Mouse (Mus musculus) lung, postnatal 14 days (tissue): ENCODE data around the gene Gucy2e.

ENCODE experiments used
- DNase-seq: peaks from one replicate; pipeline ENCODE4 v3.0.0; 2021

Gucy2e gene

DNA sequence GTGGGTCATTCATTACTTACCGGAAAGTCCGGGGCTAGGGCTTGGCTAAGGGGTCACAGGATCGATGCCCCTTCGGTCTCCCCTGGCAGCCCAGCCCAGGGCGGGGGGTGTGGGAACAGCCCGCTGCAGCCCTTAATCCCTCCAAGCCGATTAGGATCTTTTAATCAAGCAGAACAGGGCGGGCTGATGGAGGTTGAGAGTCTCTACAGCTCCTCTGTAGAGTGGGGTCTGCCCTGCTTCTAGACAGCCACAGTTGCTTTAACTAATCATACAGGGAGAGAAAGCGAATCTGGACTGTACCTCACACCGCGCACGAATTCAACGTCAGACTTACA lies at the start of gene Gucy2e:
TSS of gene Gucy2e (minus strand) at position 111 of the 335 bp plus-strand sequence.
- DNase-seq, result no peak

DNA sequence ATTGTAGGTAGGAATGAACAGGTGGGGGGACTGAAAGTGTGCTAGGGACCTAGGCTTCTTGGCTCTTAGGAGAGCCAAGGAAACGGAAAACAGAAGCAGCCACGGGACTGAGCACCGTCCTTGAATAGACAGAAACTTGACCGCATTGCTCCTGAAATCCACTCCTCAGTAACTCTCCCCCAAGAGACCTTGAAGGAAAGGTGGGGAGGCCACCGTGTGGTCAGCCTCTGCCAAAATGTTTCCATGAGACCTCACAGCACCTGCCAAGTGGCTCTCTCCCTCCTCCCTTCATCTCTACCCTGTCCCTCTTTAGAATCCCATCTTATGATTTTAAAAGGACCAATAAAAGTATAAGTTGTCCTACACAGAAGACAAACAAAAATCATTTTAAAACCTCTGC lies 40.4 kb upstream of the Gucy2e start:
- DNase-seq, result no peak

GRCm38 (mm10) chr11:69276081-69276480 lies 39.2 kb upstream of the Gucy2e start:
- no peak for DNase-seq

- DNase-seq, result no peak
These were observed 38.8 kb upstream of the Gucy2e start for GRCm38 (mm10) chr11:69275650-69276049.

DNA sequence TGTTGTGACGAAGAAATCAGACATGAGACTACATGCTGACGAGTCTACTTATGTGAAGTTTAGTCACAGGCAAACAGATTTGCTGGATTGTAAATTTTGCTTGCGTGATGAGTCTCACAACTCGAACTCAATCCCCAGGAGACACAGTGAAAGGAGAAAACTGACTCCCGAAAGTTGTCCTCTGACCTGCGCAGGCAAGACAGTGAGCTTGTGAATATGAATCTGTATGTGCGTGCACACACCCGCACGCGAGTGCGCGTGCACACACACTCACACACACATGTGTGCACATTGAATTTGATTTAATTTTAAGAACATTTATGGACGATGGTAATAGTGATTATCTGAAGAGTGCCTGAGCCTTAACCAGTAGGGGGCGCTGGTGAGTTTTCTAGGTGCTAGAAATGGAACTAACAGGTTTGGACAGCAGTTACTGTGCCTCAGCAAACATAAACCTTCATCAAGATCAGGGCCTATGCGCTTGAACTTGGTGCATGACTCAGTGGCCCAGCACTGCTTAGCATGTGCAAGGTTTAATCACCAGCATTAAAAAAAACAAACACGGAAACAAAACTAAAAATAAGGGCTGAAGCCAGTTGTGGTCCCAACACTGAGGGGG lies 35.4 kb upstream of the Gucy2e start:
- peak; percentile 91 for DNase-seq

GRCm38 (mm10) chr11:69269575-69269974 lies 32.7 kb upstream of the Gucy2e start:
- peak; percentile 85 for DNase-seq

GRCm38 (mm10) chr11:69268100-69268499 lies 31.3 kb upstream of the Gucy2e start:
- DNase-seq, result no peak

DNA sequence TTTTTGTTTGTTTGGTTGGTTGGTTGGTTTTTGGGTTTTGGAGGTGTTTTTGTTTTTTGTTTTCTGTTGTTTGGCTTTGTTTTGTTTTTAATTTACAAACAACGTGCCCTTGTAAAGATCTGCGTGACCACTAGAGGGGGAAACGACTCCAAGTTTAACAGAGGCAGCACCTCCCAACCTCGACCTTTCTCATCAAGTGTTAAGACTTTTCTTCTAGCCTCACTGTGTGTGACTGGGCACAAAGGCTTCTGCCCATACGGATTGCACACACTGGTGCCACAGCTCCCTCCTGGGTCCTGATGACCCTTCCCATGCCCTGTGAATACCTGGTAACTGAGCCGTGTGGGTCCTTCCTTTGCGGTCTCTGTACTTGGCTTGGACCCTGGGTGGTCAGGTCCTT lies 30.5 kb upstream of the Gucy2e start:
- peak; percentile 13 for DNase-seq

- peak; percentile 9 for DNase-seq
These were observed 29.4 kb upstream of the Gucy2e start for GRCm38 (mm10) chr11:69266253-69266652.

DNA sequence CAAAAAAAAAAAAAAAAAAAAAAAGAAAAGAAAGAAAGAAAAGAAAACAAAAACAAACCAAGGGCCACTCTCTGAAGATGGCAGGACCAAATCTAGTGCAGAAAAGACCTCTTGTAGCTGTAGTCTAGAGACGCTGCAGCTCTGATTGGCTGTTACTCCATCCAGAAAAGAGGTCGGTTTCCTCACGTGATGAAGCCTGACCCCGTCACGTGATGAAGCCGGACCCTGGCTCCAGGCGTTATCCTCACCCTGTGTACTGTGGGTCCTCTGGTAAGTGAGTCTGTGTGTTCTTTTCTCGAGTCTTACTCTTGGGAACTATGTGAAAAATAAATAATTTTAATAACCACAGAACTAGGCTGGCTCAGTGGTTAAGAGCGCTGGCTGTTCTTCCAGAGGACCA lies 28.6 kb upstream of the Gucy2e start:
- no peak for DNase-seq

DNA sequence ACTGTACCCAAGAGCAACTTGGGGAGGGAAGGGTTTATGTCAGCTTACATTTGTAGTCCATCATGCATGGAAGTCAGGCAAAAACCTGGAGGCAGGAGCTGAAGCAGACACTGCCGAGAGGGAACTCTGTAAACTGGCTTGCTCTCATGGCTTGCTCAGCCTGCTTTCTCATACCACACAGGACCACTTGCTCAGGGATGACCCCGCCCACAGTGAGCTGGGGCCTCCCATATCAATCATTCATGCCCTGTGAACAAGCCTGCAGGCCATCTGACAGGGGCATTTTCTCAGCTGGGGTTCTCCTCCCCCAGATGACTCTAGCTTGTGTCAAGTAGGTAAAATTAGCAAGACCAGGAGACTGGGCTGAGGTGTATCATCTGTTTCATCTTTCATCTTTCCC lies 27.4 kb upstream of the Gucy2e start:
- no peak for DNase-seq

DNA sequence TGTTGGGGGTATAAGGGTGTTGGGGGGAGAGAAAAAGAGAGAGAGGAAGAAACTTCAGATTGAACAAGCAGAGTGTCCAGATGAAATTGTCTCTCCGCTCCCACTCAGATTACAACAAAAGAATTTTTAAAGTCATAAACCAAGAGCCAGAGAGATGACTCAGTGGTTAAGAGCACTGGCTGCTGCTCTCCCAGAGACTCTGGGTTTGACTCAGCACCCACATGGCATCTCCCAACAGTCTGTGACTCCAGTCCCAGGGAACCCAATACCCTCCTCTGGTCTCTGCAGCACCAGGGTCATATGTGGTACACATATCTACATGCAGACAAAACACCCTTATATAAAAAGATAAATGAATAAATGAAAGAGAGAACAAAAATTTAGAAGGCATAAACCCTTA lies 23.3 kb upstream of the Gucy2e start:
- DNase-seq, result no peak

GRCm38 (mm10) chr11:69258287-69258686 lies 21.5 kb upstream of the Gucy2e start:
- peak; percentile 42 for DNase-seq

GRCm38 (mm10) chr11:69257807-69258206 lies 21.0 kb upstream of the Gucy2e start:
- DNase-seq, result peak; percentile 32

GRCm38 (mm10) chr11:69257072-69257471 lies 20.2 kb upstream of the Gucy2e start:
- DNase-seq, result no peak

GRCm38 (mm10) chr11:69254808-69255207 lies 18.0 kb upstream of the Gucy2e start:
- DNase-seq, result no peak

DNA sequence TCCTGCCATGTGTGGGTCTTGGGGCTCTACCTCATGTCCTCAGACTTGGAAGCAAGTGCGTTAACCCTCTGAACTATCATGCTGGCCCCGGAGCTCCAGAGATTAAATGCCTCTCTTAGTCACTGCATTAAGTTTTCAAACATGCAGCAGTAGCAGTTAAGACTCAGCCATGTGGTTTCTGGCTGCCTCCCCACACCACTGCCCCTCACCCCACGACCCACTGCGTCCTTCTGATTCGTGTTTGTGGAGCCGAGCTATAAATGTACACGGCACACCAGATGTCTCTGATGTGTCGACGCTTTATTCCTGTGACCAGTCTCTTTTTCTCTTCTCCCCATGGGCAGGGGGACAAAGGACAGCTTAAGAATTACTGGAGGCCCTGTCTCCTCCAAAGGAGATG lies 16.3 kb upstream of the Gucy2e start:
- DNase-seq, result no peak

- no peak for DNase-seq
These were observed 15.1 kb upstream of the Gucy2e start for GRCm38 (mm10) chr11:69251953-69252352.

- DNase-seq, result peak; percentile 26
These were observed 14.5 kb upstream of the Gucy2e start for GRCm38 (mm10) chr11:69251135-69251842.

GRCm38 (mm10) chr11:69250106-69250505 lies 13.3 kb upstream of the Gucy2e start:
- no peak for DNase-seq

DNA sequence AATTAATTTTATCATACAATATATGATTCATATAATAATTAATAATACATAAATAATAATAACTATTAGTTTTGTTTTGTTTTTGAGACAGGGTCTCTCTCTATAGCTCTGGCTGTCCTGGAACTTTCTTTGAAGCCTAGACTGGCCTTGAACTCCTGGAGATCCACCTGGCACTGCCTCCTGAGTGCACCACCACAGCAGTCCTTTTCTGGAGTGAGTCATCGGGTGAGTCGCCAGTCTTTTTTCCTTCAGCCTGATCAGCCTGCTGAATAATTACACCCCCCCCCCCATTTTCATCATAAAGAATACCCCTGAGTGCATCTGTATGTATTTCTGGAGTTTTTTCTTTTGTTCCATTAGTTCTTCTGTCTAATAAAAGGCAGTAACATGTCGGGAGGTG lies 12.3 kb upstream of the Gucy2e start:
- no peak for DNase-seq

DNA sequence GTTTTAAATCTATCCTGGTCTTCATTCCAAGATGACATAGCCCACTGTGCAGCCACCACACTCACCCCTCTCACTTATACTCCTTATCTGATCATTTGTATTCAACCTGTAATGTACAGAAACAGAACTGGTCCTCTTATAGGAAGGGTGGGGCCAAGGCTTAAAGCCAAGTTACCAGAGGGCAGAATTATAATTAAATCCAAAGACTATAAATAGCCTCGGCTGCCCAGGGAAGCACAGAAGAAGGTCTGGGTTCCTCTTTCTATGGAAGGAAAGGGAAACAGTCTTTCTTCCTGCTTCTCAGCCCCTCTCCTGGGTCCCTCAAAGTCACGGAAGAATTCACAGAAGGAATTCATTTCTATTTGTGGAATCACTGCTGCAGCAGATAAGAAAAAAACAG lies 8.8 kb upstream of the Gucy2e start:
- DNase-seq, result no peak

GRCm38 (mm10) chr11:69244911-69245310 lies 8.1 kb upstream of the Gucy2e start:
- DNase-seq, result peak; percentile 56

DNA sequence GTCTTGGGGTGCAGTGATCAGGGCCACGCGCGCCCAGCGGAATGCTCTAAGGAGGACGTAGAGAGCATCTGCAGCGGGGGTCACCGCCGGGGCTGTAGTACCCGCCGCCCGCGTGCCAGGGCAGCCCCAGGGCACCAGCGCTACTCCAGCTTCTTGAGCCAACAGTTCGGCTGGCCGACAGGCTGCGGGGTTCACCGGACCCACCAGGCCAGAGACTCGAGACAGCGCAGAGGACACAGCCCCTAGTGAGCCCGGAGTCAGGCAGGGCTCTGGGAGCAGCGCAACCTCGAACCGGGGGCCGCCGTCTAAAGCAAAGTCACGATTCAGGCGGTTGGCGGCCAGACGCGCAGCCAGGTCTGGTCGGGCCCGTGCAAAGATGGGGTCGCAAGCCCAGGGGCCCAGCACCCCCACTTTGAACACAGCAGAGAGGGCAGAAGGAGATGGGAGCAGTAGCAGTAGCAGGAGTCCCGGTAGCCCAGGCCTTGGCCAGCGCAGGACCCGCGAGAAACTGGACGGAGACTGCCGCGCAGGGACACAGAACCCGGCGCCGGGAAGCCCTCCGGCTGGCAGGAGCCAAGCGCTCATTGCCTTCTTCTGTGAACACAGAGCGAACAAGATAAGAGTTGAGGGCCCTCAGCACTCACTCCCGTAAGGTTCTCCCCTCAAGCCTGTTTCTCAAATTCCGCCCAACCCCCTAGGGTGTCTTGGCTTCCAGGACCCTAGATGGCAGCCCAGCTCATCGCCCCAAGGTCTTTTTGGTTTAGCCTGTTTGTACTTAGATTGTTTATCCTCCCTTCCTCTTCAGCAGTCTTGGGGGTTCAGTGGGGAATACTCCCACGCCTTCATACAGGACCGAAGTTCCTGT lies 543 bp downstream of the Gucy2e start:
- no peak for DNase-seq
